Mouse (Mus musculus) neural tube, embryonic 15.5 days (tissue): ENCODE measurements around the gene Klrb1a. TPM values are rescaled to one million over a fixed set of nuclear protein-coding genes. Genes with fewer than 3 reads are reported as not detected.
"Not testable (repeated sequence)": the region's sequence is repeated elsewhere in the genome, so short reads cannot be mapped to it uniquely, and the experiment has no call there.

Experiments used
- ATAC-seq: fragments of 200-750 bp; cut with Nextera tagmentation; 2 replicates; pipeline ENCODE4 v1.8.0; 2017; ENCODE audit warnings: mild to moderate bottlenecking, moderate TSS enrichment, moderate library complexity; ENCODE audit not compliant: low FRiP score
- H3K27ac ChIP-seq: fragments of 300-500 bp; sonication (generic); replicated peaks from 2 replicates; pipeline ENCODE4 v1.5.1; 2015; ENCODE audit warnings: mild to moderate bottlenecking, inconsistent platforms
- H3K27me3 ChIP-seq: fragments of 300-500 bp; sonication (generic); replicated peaks from 2 replicates; pipeline ENCODE4 v1.6.1; 2015; ENCODE audit warnings: inconsistent platforms
- H3K36me3 ChIP-seq: fragments of 300-500 bp; sonication (generic); 2 replicates; pipeline ENCODE4 v1.6.1; 2015; ENCODE audit warnings: inconsistent platforms
- H3K4me1 ChIP-seq: fragments of 300-500 bp; sonication (generic); 2 replicates; pipeline ENCODE4 v1.6.1; 2015; ENCODE audit warnings: inconsistent platforms
- H3K4me2 ChIP-seq: fragments of 300-500 bp; sonication (generic); 2 replicates; pipeline ENCODE4 v1.6.1; 2015; ENCODE audit warnings: inconsistent platforms, mild to moderate bottlenecking, moderate library complexity
- H3K4me3 ChIP-seq: fragments of 300-500 bp; sonication (generic); replicated peaks from 2 replicates; pipeline ENCODE4 v1.5.1; 2015; ENCODE audit warnings: mild to moderate bottlenecking, inconsistent platforms
- H3K9ac ChIP-seq: fragments of 300-500 bp; sonication (generic); replicated peaks from 2 replicates; pipeline ENCODE4 v1.6.1; 2015; ENCODE audit warnings: mild to moderate bottlenecking, inconsistent platforms
- H3K9me3 ChIP-seq: fragments of 300-500 bp; sonication (generic); replicated peaks from 2 replicates; pipeline ENCODE4 v1.6.1; 2016; ENCODE audit warnings: inconsistent platforms
- WGBS: fragments of 180-500 bp; shearing (Covaris S2); methylation state at CpG from one replicate; pipeline ENCODE4 v1.1.7; 2015; ENCODE audit warnings: mixed read lengths; 5-methylcytosine and 5-hydroxymethylcytosine counted together
- polyA plus RNA-seq: library from polyadenylated mRNA; unstranded; fragments of >200 nt; fragmentation: Nextera tagmentation; extraction: Ambion mirVana; gene quantifications from 2 replicates; pipeline ENCODE4 v1.2.1, GENCODE M21; 2015

Klrb1a gene
- polyA plus RNA-seq, result 0.70 TPM in 1 of 2 replicates, not detected in the other

- ATAC-seq, H3K4me1 ChIP-seq, H3K27me3 ChIP-seq: not testable (repeated sequence)
These were observed at the start of gene Klrb1a for GRCm38 (mm10) chr6:128623433-128623832. Klrb1a (minus strand) TSS chr6:128623533.

DNA sequence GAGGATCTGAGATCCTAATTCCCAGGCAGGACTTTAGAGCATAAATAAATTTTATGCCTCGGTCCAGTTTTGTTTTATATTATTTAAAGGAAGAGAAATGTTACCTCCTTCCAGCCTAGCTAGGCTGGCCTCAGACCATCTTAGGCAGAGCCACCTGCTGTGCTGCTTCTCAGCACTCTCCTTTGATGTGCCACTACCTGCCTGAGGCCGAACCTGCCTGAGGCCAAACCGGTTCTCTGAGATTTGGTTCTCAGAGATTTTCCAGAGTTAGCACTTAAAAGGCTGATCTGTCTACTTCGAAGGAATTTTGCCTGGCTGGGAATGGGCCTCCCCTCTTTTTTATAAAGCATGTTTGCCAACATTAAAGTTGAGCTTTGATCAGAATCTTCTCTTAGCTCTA is 46.6 kb upstream of the Klrb1a start:
- Histone ChIP-seq H3K27me3 (no peaks in the 10 kb centered on the region), H3K36me3 (no peaks in the 10 kb centered on the region), H3K9me3 (no peaks in the 10 kb centered on the region), H3K4me2 (no peak overlapping the region), H3K4me3 (no peak overlapping the region), H3K27ac (no peak overlapping the region), H3K4me1 (no peaks in the 10 kb centered on the region), H3K9ac (no peak overlapping the region)
- no peak for ATAC-seq
- WGBS, result 58% methylated on average over 4 of the region's 4 CpGs

More at GRCm38 (mm10) chr6:128623433-128623832, at the start of gene Klrb1a:
- H3K27ac ChIP-seq, H3K36me3 ChIP-seq, H3K9me3 ChIP-seq, H3K9ac ChIP-seq, H3K4me2 ChIP-seq, H3K4me3 ChIP-seq: not testable (repeated sequence)
- WGBS, result 97% methylated on average over 5 of the region's 5 CpGs

DNA sequence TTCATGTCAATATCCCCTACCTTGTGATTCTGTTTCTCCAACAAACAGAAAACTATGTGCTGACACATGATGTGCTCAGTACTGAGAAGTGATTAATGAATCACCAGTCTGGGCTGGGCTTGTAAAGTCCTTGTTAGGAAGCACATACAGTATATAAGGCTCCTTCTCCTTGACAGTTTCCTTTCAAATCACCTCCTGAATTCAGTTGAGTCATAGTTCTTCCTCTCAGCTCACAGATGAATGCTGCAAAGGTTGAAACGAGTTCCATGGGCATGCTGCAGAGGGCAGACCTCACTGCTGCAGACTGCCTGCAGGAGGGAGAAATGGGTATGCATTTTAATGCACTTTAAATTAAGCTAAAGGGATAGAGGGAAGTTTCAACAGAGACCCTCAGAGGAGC is 38.9 kb upstream of the Klrb1a start, which contains the start of gene Clec2h:
Gene Clec2h, plus strand, starts transcription at position 180 of the 400 bp plus-strand sequence.
- Histone ChIP-seq H3K9me3 (no peaks in the 10 kb centered on the region), H3K27ac (no peak within 1 kb of the TSS), H3K4me3 (no peak within 1 kb of the TSS), H3K27me3 (no peaks in the 10 kb centered on the region), H3K4me2 (no peak within 1 kb of the TSS), H3K4me1 (no peaks in the 10 kb centered on the region), H3K9ac (no peak within 1 kb of the TSS), H3K36me3 (no peaks in the 10 kb centered on the region)
- 23% methylated on average over 1 of the region's 1 CpGs for WGBS
- ATAC-seq, result no peak

GRCm38 (mm10) chr6:128661249-128661648 is 37.9 kb upstream of the Klrb1a start:
- no peak overlapping the region for H3K9ac ChIP-seq
- no peak overlapping the region for H3K4me2 ChIP-seq
- no peaks in the 10 kb centered on the region for H3K9me3 ChIP-seq
- WGBS, result 97% methylated on average over 1 of the region's 1 CpGs
- no peak overlapping the region for H3K4me3 ChIP-seq
- H3K4me1 ChIP-seq, result no peaks in the 10 kb centered on the region
- H3K36me3 ChIP-seq, result no peaks in the 10 kb centered on the region
- no peak for ATAC-seq
- H3K27me3 ChIP-seq, result no peaks in the 10 kb centered on the region
- no peak overlapping the region for H3K27ac ChIP-seq

- WGBS, result 97% methylated on average over 1 of the region's 1 CpGs
- ATAC-seq, result no peak
- Histone ChIP-seq H3K36me3 (no peaks in the 10 kb centered on the region), H3K27me3 (no peaks in the 10 kb centered on the region), H3K4me1 (no peaks in the 10 kb centered on the region), H3K4me3 (no peak overlapping the region), H3K9me3 (no peaks in the 10 kb centered on the region), H3K27ac (no peak overlapping the region), H3K4me2 (no peak overlapping the region), H3K9ac (no peak overlapping the region)
These were observed 29.6 kb upstream of the Klrb1a start for GRCm38 (mm10) chr6:128652938-128653337.

- not testable (repeated sequence) for H3K4me3 ChIP-seq, H3K4me2 ChIP-seq, H3K9ac ChIP-seq, H3K4me1 ChIP-seq, H3K36me3 ChIP-seq, H3K27ac ChIP-seq, ATAC-seq, H3K27me3 ChIP-seq, H3K9me3 ChIP-seq
- 84% methylated on average over 7 of the region's 7 CpGs for whole genome bisulfite sequencing
These were observed 27.5 kb upstream of the Klrb1a start for GRCm38 (mm10) chr6:128650827-128651226.

DNA sequence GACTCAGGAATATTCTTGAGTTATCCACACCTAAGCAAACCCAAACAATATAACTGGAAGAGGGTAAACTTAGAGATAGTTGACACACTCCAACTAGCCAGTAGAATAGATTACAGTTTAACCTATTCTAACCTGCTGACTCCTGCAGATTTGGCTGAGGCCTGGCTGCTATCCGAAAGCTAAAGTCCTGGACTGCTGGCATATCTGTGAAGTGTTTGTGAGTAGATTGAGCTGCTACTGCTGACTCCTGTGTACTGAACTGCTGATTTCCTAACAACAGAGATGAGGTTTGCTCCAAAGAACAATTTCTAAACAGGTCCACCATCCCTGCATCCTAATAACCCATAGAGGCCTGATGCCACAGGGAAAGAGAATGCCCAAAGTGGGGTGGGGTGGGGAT is 26.9 kb upstream of the Klrb1a start:
- Histone ChIP-seq H3K4me2 (no peak overlapping the region), H3K27me3 (no peaks in the 10 kb centered on the region), H3K27ac (no peak overlapping the region), H3K36me3 (no peaks in the 10 kb centered on the region), H3K9me3 (no peaks in the 10 kb centered on the region), H3K9ac (no peak overlapping the region), H3K4me3 (no peak overlapping the region), H3K4me1 (no peaks in the 10 kb centered on the region)
- 98% methylated on average over 1 of the region's 1 CpGs for WGBS
- no peak for ATAC-seq

GRCm38 (mm10) chr6:128649681-128650080 is 26.3 kb upstream of the Klrb1a start:
- WGBS, result 90% methylated on average over 3 of the region's 3 CpGs
- no peaks in the 10 kb centered on the region for H3K36me3 ChIP-seq
- H3K9me3 ChIP-seq, result no peaks in the 10 kb centered on the region
- H3K4me2 ChIP-seq, result no peak overlapping the region
- H3K27me3 ChIP-seq, result no peaks in the 10 kb centered on the region
- no peaks in the 10 kb centered on the region for H3K4me1 ChIP-seq
- H3K27ac ChIP-seq, result no peak overlapping the region
- no peak overlapping the region for H3K9ac ChIP-seq
- ATAC-seq, result no peak
- H3K4me3 ChIP-seq, result no peak overlapping the region

- H3K4me2 ChIP-seq, H3K27ac ChIP-seq: not testable (repeated sequence)
- 95% methylated on average over 12 of the region's 12 CpGs for WGBS
These were observed 22.4 kb upstream of the Klrb1a start for GRCm38 (mm10) chr6:128645708-128646107.

GRCm38 (mm10) chr6:128644694-128645093 is 21.4 kb upstream of the Klrb1a start:
- H3K9ac ChIP-seq, H3K9me3 ChIP-seq, H3K27me3 ChIP-seq, H3K4me3 ChIP-seq, ATAC-seq, H3K4me1 ChIP-seq, H3K27ac ChIP-seq, H3K36me3 ChIP-seq, H3K4me2 ChIP-seq: not testable (repeated sequence)
- 95% methylated on average over 20 of the region's 20 CpGs for WGBS

More at GRCm38 (mm10) chr6:128645708-128646107, 22.4 kb upstream of the Klrb1a start:
- not testable (repeated sequence) for H3K36me3 ChIP-seq, H3K27me3 ChIP-seq, ATAC-seq, H3K9me3 ChIP-seq, H3K9ac ChIP-seq, H3K4me3 ChIP-seq, H3K4me1 ChIP-seq

DNA sequence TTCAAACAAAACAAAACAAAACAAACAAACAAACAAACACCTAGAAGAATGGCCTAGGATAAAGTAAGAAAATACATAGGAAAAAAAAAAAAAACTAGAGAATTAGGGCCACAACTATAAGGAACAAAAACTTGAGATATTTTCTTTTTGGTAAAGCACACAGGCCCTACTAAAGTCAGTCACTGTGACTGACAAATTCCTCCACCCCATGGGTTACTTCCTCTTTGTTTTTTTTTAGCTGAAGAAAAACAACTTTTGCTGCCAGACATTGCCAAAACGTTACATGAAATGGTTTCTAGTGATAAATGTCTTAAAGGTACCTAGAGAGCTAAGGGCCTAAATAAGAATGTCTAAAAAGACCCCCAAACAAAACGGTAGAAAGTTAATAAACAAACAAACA is 20.7 kb upstream of the Klrb1a start:
- Histone ChIP-seq H3K36me3 (no peaks in the 10 kb centered on the region), H3K9me3 (no peaks in the 10 kb centered on the region), H3K4me2 (no peak overlapping the region), H3K27me3 (no peaks in the 10 kb centered on the region), H3K27ac (no peak overlapping the region), H3K9ac (no peak overlapping the region), H3K4me1 (no peaks in the 10 kb centered on the region), H3K4me3 (no peak overlapping the region)
- ATAC-seq, result no peak
- WGBS, result 69% methylated on average over 2 of the region's 2 CpGs

DNA sequence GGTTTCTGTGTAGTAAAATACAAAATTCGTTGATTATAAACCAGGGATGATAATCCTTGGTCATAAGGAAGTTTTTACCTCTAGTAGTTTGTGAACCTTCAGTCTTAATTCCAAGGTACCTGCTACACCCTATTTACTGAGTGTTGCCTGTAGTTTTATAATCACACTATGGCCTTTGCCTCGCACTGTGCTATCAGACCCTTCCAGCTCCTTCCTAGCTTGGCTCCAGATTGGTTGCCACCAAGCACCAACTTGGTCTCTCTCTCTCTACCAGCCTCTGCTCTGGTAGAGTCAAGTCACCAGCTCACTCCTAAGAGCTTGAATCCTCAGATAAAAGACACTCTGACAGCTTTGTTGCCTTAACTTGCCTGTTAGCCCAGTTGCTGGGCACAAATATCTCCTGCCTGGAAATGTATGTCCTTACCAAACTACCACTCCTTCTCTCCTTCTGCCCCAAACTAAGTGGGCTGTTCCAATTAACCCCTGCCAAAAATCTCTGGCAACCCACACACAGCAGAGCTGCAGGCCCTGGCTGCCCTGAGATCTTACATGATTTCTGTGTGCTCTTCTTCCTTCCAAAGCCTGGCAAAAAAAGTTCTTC is 17.9 kb upstream of the Klrb1a start:
- 80% methylated on average over 2 of the region's 2 CpGs for whole genome bisulfite sequencing
- Histone ChIP-seq H3K27me3 (no peaks in the 10 kb centered on the region), H3K9me3 (no peaks in the 10 kb centered on the region), H3K4me3 (no peak overlapping the region), H3K4me1 (no peaks in the 10 kb centered on the region), H3K27ac (no peak overlapping the region), H3K9ac (no peak overlapping the region), H3K36me3 (no peaks in the 10 kb centered on the region), H3K4me2 (no peak overlapping the region)
- ATAC-seq, result no peak
